Mouse (Mus musculus) myocyte (in vitro differentiated cells): ENCODE data around the gene Mgat4a.

Experiments used
- POLR2A ChIP-seq: IDR thresholded peaks from one replicate; pipeline ENCODE4 v1.6.1; 2011; ENCODE audit warnings: low read depth, mild to moderate bottlenecking, control low read depth, moderate library complexity; ENCODE audit not compliant: insufficient read length
- POLR2AphosphoS2 ChIP-seq: IDR thresholded peaks from one replicate; pipeline ENCODE4 v1.6.1; 2011; ENCODE audit warnings: low read depth, control low read depth; ENCODE audit not compliant: insufficient read length
- USF1 ChIP-seq: IDR thresholded peaks from one replicate; pipeline ENCODE4 v1.6.1; 2011; ENCODE audit warnings: low read depth, mild to moderate bottlenecking, control low read depth, moderate library complexity

GRCm38 (mm10) chr1:37585809-37586480, 45.1 kb upstream of the Mgat4a start:
- TF ChIP-seq POLR2AphosphoS2 (no peak), POLR2A (no peak), USF1 (peak; percentile 71)
